Mouse (Mus musculus): ENCODE measurements around the gene Sun1.

Gene Sun1

DNA sequence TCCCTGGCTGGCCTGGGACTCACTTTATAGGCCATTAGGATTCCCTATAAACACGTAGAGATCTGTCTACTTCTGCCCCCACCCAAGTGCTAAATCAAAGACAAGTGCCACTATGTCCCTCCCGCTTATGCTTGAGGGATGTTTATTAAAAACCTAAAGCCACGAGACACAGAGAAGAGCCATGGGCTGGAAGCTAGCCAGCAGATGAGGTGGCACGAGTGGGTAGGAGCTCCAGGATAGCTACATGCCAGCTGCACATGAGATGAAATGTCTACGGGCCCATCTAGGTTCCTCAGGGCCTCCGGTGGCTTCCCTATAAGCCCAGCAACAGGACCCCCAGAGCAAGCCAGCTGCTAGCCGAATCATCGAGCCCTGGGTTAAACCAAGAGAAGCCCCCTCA lies 76.8 kb downstream of the Sun1 start:
- in situ Hi-C loops (cut with MboI; ENCODE audit: unreplicated experiment in 2 of 2): loop anchor here (10.0 kb wide), 2 partner anchors 202 to 228 kb away; no protein-coding TSS in a partner anchor

DNA sequence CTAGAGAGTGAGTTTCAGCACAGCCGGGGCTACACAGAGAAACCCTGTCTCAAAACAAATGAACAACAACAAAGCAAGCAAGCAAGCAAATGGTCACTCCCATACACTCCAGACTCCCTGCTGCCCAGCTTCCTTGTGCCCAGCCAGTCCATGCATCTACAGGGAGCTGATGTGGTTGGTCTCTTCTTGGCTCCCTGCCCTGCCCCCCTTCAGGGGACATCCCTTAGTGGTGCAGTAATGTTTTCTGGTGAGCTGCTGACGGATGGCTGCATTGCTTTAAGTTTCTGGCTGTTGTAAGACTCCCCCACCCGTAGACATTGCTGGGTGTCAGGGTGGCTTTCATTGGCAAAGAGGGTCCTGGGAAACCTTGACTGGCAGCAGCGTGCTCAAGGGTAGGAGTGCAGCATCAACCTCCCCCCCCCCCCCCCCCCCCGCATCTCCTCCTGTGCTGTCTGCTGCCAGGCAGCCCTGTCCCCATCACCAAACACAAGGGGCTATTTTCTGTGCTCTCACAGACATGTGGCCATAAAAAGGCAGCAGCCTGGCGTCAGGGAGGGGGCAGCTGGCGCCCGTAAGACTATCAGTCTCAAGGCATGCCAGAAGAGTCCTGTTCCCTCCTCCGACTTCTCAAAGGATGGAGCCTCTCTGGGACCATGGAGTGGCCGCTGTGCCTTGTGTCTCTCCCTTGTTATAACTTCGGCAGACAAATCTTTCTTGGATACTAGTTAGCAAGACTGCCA lies 81.1 kb downstream of the Sun1 start:
- in situ Hi-C loops (cut with MboI; ENCODE audit: unreplicated experiment in 2 of 2): loop anchor here (5.0 kb wide), 3 partner anchors 46 to 434 kb away; partner anchors contain the start of gene Adap1 (in 1 of the 2)

DNA sequence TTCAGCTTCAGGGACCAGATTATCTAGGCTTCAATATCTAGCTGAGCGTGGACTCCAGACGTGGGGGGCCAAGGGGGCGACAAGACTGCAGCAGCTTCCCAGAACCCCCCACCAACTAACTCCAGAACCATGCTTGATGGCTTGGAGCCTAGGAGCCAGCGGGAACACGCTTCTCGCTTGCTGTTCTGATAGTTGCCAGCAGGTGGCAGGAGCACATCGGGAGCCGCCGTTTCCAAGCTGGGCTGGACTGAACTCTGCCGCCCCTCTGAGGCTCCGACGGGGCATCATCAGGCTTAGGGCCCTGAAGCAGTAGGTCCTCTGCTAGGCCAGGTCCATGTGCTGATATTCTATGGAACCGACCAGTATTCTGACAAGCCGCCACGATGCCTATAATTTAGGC lies 81.8 kb downstream of the Sun1 start:
- in situ Hi-C loops (cut with MboI; ENCODE audit: unreplicated experiment in 2 of 2): loop anchor here (5.0 kb wide), 3 partner anchors 45 to 435 kb away; partner anchors contain the start of gene Adap1 (in 1 of the 2)

DNA sequence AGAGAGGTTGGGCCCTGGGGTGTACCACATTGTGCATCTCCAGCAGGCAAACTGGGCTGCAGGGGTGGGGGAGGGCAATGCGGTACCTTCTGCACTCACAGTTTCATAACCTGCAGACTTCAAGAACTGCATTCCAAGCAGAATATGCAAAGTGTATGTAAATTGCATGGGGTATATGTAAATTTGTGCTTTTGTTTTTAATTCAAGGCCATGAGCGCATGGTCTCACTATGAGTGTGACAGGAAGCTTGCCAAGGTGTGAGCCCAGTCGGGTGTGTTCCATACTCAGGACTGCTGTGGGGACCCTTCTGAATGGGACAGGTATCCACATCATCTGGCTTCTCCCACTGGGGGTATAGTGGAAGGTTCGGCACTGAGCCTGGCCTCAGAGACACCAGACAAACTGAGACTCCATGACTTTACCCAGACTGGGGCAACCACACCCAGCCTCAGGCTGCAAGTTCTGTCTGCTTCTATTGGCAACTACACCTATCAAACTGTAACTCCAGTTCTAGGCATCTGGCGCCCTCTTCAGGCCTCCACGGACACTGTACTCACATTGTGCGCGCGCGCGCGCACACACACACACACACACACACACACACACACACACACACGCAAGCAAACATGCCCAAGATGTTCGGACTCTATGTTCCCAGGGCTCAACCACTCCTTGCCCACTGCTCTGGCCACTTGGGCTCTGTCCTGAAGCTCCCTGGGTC lies 83.2 kb downstream of the Sun1 start:
- in situ Hi-C loops (cut with MboI; ENCODE audit: unreplicated experiment in 2 of 2): loop anchor here (5.0 kb wide), 3 partner anchors 44 to 436 kb away; partner anchors contain the start of gene Adap1 (in 1 of the 2)

DNA sequence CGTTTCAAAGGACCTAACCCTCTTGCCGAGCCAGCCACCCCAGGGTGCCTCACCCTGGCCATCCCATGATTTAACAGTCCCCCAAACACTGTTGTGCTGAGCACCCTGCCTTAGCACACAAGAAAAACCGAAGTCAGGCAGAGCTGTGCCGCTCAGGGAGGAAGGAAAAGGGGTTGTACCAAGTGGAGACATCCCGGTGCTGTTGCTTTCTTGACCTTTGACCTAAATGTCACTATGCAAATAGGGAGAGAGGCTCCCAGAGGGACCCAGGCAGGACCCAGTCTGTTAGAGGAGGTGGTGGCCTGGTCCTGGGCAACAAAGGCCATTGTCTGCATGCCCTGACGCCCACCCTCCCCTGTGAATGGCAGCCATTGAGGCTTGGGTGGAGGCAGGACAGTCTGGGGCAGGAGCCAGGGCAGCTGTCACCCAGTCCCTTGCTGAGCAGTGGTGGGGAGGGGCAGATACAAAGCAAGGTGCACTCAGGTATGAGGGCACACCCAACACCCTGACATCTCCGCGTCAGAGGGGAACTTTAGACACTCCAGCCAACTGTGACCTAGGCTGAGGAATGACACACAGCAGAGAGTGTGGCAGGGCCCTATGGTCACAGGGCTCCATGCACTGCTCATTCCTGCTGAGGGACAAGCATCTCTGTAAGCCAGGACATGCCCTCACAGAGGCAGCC lies 85.1 kb downstream of the Sun1 start:
- in situ Hi-C loops (cut with MboI; ENCODE audit: unreplicated experiment in 2 of 2): no loop called here

DNA sequence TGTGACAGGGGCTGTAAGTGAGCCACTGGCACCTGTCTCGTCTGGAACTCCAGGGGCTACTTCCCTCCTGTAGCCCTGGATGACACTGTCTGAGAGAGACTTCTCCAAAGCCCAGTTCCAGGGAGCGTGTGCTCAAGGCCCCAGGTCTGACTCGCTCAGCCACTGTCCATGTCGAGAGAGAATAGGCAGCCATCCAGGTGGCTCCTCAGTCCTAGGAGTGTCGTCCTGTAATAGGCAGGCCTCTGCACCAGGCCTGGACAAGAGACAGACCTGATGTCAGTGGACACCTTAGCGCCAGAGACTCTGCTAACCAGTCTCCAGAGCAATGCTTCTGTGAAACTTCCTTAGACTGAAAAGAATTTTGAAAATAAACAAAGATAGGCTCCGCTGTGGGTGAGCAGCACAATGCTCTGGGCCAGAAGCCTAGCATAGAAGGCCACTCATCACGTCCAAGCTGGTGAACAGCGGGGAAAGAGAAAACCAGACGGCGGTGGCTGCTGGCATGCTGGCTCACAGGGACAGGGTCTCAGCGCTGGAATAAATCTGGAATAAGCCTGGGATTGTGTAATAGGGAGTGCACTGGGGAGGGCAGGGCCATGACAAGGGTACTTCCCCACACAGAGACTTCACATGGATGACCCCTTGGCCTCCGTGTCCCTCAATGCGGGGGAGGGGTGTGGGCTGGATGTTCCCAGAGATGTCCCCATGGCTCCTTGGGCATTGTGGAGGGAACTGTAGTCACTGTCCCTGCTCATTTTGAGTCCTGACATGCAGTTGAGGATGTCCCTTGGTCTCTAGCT lies 85.9 kb downstream of the Sun1 start:
- in situ Hi-C loops (cut with MboI; ENCODE audit: unreplicated experiment in 2 of 2): no loop called here

DNA sequence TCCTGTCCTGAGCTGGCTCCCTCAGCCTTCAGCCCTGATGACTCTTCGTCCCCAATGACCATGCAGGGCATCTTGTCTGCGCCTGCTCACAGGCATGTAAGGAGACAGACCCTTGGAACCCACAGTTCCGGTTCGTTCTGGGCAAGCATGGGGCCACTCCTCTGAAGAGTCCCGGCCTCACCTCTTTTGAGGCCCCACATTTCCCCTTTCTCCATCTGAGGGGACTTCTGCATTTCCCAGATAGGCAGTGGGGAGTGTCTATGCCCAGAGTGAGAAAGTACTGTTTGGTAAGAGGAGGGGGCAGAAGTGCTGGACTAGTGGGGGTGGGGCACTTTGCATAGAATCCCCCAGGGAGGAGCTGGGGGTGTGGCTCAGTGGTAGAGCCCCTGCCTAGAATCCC lies 86.7 kb downstream of the Sun1 start:
- in situ Hi-C loops (cut with MboI; ENCODE audit: unreplicated experiment in 2 of 2): no loop called here

DNA sequence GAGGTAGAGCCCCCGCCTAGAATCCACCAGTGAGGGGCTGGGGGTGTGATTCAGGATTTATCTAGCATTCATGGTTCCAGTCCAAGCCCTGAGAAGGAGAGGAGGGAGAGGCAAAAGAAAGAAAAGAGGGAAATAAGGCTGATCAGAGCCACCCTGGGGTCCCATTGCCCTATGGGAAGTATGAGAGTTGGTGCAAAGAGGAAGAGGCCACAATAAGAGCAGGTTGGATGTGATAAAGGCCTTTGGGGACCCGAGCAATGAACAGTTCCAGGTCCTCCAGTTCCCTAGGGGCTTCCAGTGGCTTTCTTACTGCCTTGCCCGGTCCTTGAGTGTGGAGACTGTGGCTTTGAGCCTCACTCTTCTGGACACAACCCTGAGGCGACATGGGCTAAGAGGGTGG lies 87.3 kb downstream of the Sun1 start:
- in situ Hi-C loops (cut with MboI; ENCODE audit: unreplicated experiment in 2 of 2): no loop called here

DNA sequence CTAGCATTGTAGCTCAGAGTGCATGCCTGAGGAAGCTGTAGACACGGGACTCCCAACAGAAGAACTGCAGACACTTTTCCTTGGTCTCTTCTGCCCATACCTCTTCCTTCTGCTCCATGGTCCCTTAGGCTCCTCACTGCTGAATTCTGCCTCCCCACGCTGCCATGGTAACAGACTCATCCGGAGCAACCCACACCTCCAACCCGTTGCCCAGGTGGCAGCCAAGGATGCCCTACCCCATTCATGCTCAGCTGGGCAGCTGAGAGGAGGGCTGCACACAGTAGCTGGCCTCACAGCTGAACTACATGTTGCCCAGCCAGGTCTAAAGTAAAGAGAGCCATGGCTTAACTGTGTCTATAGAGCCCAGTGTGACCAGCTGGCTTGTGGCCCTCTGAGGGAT lies 88.2 kb downstream of the Sun1 start:
- in situ Hi-C loops (cut with MboI; ENCODE audit: unreplicated experiment in 2 of 2): no loop called here

DNA sequence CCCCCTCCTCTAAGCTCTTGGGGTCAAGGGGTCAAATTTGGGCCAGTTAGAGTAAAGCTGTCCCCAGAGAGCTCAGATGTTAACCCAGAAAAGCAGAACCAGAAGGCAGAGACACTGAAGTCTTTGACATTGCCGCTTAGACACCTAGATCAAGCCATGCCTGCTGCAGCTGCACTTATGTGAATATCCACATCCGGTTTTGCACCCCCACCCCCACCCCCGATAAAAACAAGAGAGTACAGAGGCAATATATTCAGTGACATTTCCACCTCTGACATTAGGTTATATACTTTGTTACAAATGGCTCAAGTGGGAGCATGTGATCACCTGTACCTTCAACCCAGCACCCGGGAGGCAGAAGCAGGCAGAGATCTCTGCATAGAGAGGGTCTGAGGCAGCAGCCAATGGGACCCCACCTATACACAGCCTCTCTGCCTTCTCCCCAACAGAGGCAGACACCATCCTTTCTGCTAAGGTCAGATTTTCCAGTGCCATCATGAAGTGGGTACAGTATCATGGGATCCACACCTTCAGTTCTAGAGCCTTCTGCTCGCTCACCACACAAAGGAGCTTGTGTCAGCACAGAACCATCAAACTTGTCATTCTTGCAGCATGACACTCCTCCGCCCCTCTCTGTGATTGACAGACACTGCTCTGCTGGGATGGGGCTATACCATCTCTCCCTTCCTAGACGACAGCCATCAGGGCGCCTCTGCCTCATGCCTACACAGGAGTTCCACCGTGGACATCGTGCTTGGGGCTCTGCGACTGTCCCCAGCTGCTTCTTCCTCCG lies 90.2 kb downstream of the Sun1 start:
- in situ Hi-C loops (cut with MboI; ENCODE audit: unreplicated experiment in 2 of 2): no loop called here

DNA sequence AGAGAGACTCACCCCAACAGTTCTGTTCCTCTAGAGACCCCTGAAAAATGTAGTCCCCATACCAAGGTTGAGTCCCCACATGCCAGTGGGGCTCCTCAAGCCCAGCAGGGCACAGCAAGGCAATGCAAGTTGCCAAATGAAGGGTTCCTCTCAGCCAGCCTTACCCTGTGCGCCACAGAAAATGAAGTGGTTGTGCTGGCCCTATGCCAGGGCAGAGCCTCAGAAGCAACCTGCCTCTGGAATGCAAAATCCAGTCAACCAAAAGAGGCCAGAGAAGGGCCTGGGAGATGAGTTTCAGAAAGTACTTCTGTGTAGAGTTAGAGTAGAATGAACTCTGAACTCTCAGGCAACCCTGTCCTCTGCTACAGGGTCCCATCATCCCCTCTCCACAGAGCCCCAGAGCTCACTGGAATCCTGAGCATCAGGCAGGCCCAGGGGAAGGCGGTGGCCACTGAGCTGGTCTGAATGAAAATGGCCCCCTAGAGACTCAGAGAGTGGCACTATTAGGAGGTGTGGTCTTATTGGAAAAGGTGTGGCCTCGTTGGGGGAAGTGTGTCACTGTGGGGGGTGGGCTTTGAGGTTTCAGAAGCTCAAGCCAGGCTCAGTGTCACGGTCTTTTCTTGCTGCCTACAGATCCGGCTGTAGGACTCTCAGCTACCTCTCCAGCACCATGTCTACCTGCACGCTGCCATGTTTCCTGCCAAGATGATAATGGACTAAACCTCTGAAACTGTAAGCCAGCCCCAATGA lies 91.5 kb downstream of the Sun1 start:
- in situ Hi-C loops (cut with MboI; ENCODE audit: unreplicated experiment in 2 of 2): no loop called here

DNA sequence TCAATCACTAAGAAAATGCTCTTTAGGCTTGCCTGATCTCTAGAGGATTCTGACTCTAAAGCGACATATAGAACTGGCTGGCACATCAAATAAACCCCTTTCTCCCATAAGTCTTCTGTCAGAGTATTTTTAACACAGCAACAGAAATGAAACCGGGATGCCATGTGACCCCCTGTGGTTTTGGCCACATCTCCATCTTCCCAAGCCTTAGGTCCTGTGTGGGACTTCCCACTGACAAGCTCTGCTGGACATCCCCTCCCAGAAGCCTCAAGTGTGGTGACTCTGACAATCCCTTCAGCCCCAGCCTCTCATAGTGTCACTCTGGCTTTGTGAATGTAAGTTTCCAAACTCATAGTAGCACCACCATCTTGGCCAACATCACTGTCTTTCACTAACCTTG lies 93.7 kb downstream of the Sun1 start:
- in situ Hi-C loops (cut with MboI; ENCODE audit: unreplicated experiment in 2 of 2): no loop called here

DNA sequence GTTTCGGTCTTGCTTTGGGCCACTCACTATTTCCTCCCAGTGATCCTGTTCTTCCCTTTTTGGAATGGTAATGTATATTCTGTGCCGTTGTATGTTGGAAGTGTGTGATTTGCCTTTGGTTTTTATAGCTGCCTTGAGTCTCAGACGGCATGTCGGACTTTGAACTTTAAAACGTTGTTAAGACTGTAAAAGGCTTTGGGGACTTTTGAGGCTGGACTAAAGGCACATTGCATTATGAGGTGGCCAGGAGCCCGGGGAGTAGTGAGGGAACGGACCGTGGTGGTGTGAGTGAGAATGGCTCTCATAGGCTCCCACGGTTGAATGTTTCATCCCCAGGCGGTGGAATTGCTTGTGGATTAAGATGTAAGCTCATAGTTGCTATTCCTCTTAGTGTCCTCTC lies 96.7 kb downstream of the Sun1 start:
- in situ Hi-C loops (cut with MboI; ENCODE audit: unreplicated experiment in 2 of 2): no loop called here

DNA sequence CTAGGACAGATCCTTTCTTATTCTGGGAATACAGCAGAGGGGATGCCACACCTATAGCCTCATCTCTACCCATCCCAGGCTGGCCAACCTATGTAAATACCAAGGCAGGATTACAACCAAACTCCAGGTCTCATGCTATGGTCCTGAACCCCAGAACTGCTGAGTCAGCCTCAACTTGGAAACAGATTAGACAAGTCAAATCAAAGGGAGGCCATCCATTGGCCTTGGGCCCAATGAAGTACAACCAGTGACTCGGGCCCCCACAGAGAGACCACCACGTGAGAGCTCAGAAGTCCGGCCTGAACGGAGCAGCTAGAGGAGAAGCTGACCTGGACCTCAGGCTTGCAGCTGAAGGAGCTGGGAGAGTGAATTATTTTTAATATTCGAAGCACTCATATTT lies 97.3 kb downstream of the Sun1 start:
- in situ Hi-C loops (cut with MboI; ENCODE audit: unreplicated experiment in 2 of 2): no loop called here

All from v-Abl transformed pro-B cells (cell line).